Mouse (Mus musculus) embryonic facial prominence, embryonic 11.5 days (tissue): ENCODE results near the gene Lrp2. TPM values are rescaled to one million over a fixed set of nuclear protein-coding genes. Genes with fewer than 3 reads are reported as not detected.

ENCODE experiments used
- ATAC-seq: fragments of 200-750 bp; cut with Nextera tagmentation; replicated peaks from 2 replicates; pipeline ENCODE4 v1.8.0; 2017; ENCODE audit warnings: low read depth; ENCODE audit not compliant: insufficient number of reproducible peaks, low FRiP score, low TSS enrichment
- DNase-seq: peaks from one replicate; pipeline ENCODE4 v3.0.0-alpha.2; 2015; ENCODE audit warnings: low spot score
- H3K27ac ChIP-seq: fragments of 300-500 bp; sonication (generic); replicated peaks from 2 replicates; pipeline ENCODE4 v1.5.1; 2014; ENCODE audit warnings: mild to moderate bottlenecking, low read depth, low read length, control low read depth
- H3K27me3 ChIP-seq: fragments of 300-500 bp; sonication (generic); 2 replicates; pipeline ENCODE4 v1.6.1; 2014; ENCODE audit warnings: mild to moderate bottlenecking, low read length, moderate library complexity, mixed read lengths; ENCODE audit not compliant: control insufficient read depth, insufficient read depth
- H3K36me3 ChIP-seq: fragments of 300-500 bp; sonication (generic); replicated peaks from 2 replicates; pipeline ENCODE4 v1.6.1; 2014; ENCODE audit warnings: low read depth, mild to moderate bottlenecking, low read length, moderate library complexity, mixed read lengths; ENCODE audit not compliant: control insufficient read depth, insufficient read depth
- H3K4me1 ChIP-seq: fragments of 300-500 bp; sonication (generic); 2 replicates; pipeline ENCODE4 v1.6.1; 2014; ENCODE audit warnings: low read length, mixed read lengths; ENCODE audit not compliant: control insufficient read depth, insufficient read depth
- H3K4me2 ChIP-seq: fragments of 300-500 bp; sonication (generic); 2 replicates; pipeline ENCODE4 v1.6.1; 2014; ENCODE audit warnings: low read depth, mild to moderate bottlenecking, control low read depth, low read length, moderate library complexity
- H3K4me3 ChIP-seq: fragments of 300-500 bp; sonication (generic); 2 replicates; pipeline ENCODE4 v1.5.1; 2014; ENCODE audit warnings: low read depth, low read length, control low read depth
- H3K9ac ChIP-seq: fragments of 300-500 bp; sonication (generic); replicated peaks from 2 replicates; pipeline ENCODE4 v1.6.1; 2014; ENCODE audit warnings: mild to moderate bottlenecking, control low read depth, low read length
- H3K9me3 ChIP-seq: fragments of 300-500 bp; sonication (generic); replicated peaks from 2 replicates; pipeline ENCODE4 v1.6.1; 2016; ENCODE audit warnings: mild to moderate bottlenecking, low read length, inconsistent platforms, mixed read lengths; ENCODE audit not compliant: control insufficient read depth
- WGBS: fragments of 180-500 bp; shearing (Covaris S2); extraction: QIAGEN DNeasy Blood & Tissue Kit; methylation state at CpG from one replicate; pipeline ENCODE4 v1.1.7; 2014; 5-methylcytosine and 5-hydroxymethylcytosine counted together
- polyA plus RNA-seq: library from polyadenylated mRNA; unstranded; fragments of >200 nt; fragmentation: Nextera tagmentation; extraction: Ambion mirVana; gene quantifications from 2 replicates; pipeline ENCODE4 v1.2.1, GENCODE M21; 2014

The Lrp2 gene
- polyA plus RNA-seq, 1 experiment from 2014 or later: 1.7 TPM

DNA sequence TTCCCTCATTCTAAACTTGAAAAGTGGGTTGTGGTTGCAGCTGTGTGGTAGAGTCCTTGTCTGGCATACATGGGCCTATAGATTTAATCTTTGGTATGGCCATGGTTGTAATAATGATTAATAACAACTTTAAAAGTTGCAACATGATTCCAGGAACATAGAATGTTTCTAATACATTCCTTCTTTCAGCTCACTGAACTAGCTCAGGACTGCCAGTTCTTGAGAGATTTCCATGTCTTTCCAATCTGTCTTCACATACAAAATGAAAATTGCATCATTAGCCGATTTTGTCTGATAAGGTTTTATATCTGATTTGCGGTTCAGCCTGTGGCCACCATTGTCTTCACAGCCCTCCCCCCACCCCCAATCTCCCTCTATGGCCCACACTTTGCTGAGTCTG is 5.8 kb downstream of the Lrp2 start:
- H3K27ac ChIP-seq: no peak overlapping the region
- no peaks in the 10 kb centered on the region for H3K9me3 ChIP-seq
- no peak overlapping the region for H3K9ac ChIP-seq
- no peaks in the 10 kb centered on the region for H3K4me1 ChIP-seq
- no peak overlapping the region for H3K4me2 ChIP-seq
- no peak overlapping the region for H3K4me3 ChIP-seq
- whole genome bisulfite sequencing: 93% methylated on average over 2 of the region's 2 CpGs
- no peak for ATAC-seq
- H3K36me3 ChIP-seq: no peaks in the 10 kb centered on the region
- DNase-seq: no peak
- H3K27me3 ChIP-seq: peaks cover 8% of the 10 kb centered on the region

DNA sequence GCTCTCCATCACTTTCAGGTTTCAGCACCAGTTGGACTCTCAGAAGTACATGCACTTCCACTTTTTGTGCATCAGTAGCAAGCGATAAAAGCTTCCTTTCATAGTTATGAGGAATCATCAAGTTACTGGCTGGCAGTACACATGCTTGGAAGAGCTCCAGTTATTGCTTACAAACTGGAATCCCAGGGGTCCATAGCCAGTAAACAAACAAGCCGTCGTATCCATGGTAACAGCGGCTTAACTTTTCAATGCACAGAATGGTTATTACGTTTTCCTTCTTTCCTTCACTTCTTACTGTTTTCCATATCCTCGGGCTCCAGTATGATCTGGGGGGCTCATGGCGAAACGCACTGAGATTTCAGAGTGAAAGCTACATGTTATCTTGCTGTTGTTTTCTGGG is 7.7 kb downstream of the Lrp2 start:
- WGBS: 86% methylated on average over 8 of the region's 8 CpGs

DNA sequence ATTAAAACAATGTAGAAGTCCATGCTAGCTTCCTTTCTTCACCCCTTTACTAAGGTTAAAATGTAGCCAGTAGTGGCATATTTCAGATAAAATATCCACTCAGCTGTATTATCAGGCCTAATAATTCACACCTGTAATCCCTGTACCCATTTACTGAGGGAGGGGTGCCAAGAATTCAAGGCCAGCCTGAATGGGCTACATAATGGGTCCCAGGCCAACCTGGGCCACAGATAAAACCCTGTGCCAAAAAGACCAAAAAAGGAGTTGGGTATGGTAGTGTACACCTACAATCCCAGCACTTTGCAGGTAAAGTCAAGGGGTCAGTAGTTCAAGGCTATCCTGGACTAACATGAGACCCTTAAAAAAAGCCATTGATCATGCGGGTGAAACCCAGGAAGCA is 9.3 kb downstream of the Lrp2 start:
- ATAC-seq: no peak
- no peaks in the 10 kb centered on the region for H3K9me3 ChIP-seq
- H3K27me3 ChIP-seq: no peaks in the 10 kb centered on the region
- no peaks in the 10 kb centered on the region for H3K4me1 ChIP-seq
- 100% methylated on average over 1 of the region's 1 CpGs for WGBS
- no peak overlapping the region for H3K4me2 ChIP-seq
- no peak for DNase-seq
- no peak overlapping the region for H3K27ac ChIP-seq
- H3K9ac ChIP-seq: no peak overlapping the region
- H3K4me3 ChIP-seq: no peak overlapping the region
- no peaks in the 10 kb centered on the region for H3K36me3 ChIP-seq

More for the DNA sequence above, 7.7 kb downstream of the Lrp2 start:
- no peak for ATAC-seq
- Histone ChIP-seq H3K9ac (no peak overlapping the region), H3K9me3 (no peaks in the 10 kb centered on the region), H3K4me2 (no peak overlapping the region), H3K27ac (no peak overlapping the region), H3K27me3 (no peaks in the 10 kb centered on the region), H3K4me1 (no peaks in the 10 kb centered on the region), H3K36me3 (no peaks in the 10 kb centered on the region), H3K4me3 (no peak overlapping the region)
- no peak for DNase-seq

DNA sequence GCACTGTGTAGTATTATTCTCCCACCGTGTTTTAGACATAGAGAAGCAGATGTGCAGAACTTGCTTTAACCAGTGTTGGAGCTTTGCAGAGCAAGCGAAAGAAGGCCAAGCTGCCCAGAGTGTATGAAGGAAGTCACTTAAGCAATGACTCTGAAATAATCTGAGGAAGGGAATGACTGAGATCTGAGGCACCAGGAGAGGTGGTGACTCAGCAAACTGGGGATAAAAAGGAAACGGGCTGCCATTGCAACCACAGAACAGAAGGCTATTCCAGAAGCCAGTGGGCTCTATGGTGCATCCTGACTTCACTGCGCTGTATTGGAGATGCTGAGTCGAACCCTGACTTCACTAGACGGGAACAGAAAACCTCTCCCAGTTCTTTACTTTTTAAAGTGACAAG is 10.9 kb downstream of the Lrp2 start:
- ATAC-seq: no peak
- no peaks in the 10 kb centered on the region for H3K9me3 ChIP-seq
- H3K27me3 ChIP-seq: no peaks in the 10 kb centered on the region
- WGBS: 75% methylated on average over 6 of the region's 6 CpGs
- H3K4me2 ChIP-seq: no peak overlapping the region
- H3K4me1 ChIP-seq: no peaks in the 10 kb centered on the region
- no peak for DNase-seq
- no peak overlapping the region for H3K9ac ChIP-seq
- no peaks in the 10 kb centered on the region for H3K36me3 ChIP-seq
- H3K4me3 ChIP-seq: no peak overlapping the region
- no peak overlapping the region for H3K27ac ChIP-seq

DNA sequence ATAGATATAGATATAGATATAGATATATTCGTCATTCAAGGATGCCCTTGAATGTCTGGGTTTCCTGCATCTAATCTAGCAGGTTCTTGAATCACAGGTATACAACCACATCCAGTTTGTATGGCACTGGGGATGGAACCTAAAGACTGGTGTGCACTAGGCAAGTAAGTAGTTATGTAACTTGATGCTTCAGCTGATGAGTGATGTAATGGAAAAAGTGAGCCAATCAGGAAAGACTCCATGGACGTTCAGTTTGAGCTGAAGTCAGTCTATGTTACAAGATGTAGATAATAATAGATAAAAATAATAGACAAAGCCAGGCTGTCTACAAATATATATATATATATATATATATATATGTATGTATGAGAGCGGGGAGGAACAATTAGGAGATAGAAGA is 11.6 kb downstream of the Lrp2 start:
- Histone ChIP-seq H3K36me3 (no peaks in the 10 kb centered on the region), H3K4me2 (no peak overlapping the region), H3K27ac (no peak overlapping the region), H3K4me1 (no peaks in the 10 kb centered on the region), H3K9me3 (no peaks in the 10 kb centered on the region), H3K4me3 (no peak overlapping the region), H3K27me3 (no peaks in the 10 kb centered on the region), H3K9ac (no peak overlapping the region)
- 68% methylated on average over 3 of the region's 3 CpGs for WGBS
- ATAC-seq (no peak), DNase-seq (no peak)

DNA sequence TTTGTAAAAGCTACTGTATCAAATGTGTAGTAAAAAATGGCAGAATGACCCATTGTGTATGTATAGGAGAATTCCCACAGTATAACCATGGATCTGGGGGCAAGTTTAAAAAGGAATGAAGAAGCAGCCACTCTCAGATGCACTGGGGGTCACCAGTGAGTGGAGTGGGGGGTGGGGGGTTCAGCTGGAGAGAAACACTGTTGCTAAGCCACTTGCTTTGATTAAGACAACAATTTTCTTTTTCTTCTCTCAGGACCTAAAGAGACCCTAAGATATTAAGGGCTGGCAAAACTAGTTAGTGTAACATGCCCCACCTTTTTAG is 12.2 kb downstream of the Lrp2 start:
- no peaks in the 10 kb centered on the region for H3K36me3 ChIP-seq
- H3K4me1 ChIP-seq: no peaks in the 10 kb centered on the region
- H3K9me3 ChIP-seq: no peaks in the 10 kb centered on the region
- H3K27me3 ChIP-seq: no peaks in the 10 kb centered on the region
- no peak for DNase-seq
- no peak for ATAC-seq
- no peak overlapping the region for H3K4me3 ChIP-seq
- H3K27ac ChIP-seq: no peak overlapping the region
- H3K4me2 ChIP-seq: no peak overlapping the region
- H3K9ac ChIP-seq: no peak overlapping the region

DNA sequence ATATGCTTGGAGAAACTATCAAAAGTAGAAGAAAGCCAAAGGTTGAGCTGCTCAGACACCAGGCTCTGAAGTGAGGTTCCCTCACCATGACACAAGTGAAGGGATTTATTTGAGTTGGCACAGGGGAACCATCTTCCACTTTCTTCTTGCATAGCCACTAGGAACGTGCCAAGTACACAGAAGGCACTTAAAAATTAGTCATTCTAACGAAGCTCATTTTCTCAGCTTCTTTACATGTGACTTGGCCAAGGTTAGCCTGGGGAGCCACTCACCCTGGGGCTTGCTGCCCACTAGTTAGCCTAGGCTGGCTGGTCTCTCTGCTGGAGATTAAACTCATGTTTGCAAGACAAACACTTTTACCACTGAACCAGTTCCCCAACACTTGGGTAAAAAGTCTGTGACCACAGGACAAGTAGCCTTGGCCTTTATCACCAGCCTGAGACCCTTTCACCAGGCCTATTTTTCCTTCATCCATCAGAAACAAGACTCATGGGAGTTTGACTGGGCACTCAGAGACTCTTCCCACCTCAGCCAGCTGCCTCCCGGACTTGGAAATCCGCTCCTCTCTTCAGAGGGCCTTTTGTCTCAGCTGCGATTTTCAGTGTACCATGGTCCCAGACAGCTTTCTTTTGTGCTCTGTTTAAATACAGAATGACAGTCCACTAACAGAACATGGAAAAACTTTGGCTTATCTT is 12.7 kb downstream of the Lrp2 start:
- WGBS: 67% methylated on average over 5 of the region's 5 CpGs
- H3K27ac ChIP-seq: no peak overlapping the region
- no peak for ATAC-seq

DNA sequence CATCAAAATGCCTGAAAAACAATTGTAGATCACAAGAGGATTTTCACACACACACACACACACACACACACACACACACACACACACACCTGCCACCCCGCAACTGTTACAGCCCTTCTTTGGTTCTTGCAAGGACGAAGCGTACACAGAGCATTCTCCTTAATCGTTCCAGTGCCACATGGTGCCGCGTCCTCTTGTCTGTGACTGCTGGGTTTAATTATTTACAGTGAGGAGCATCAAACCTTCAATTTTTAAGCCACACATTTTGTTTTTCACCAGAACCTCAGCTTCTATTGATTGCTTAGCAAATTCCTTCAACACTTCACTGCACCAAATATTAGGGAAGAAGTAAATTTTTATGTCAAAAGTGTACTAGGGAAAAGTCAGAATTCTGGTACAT is 15.3 kb downstream of the Lrp2 start:
- Histone ChIP-seq H3K27ac (no peak overlapping the region), H3K36me3 (no peaks in the 10 kb centered on the region), H3K27me3 (no peaks in the 10 kb centered on the region), H3K9me3 (no peaks in the 10 kb centered on the region), H3K4me2 (no peak overlapping the region), H3K4me3 (no peak overlapping the region), H3K9ac (no peak overlapping the region), H3K4me1 (no peaks in the 10 kb centered on the region)
- no peak for ATAC-seq
- 72% methylated on average over 6 of the region's 6 CpGs for WGBS
- DNase-seq: no peak

More for the DNA sequence above, 12.7 kb downstream of the Lrp2 start:
- no peak for DNase-seq
- H3K4me3 ChIP-seq: no peak overlapping the region
- no peaks in the 10 kb centered on the region for H3K9me3 ChIP-seq
- no peaks in the 10 kb centered on the region for H3K36me3 ChIP-seq
- H3K4me1 ChIP-seq: no peaks in the 10 kb centered on the region
- no peaks in the 10 kb centered on the region for H3K27me3 ChIP-seq
- no peak overlapping the region for H3K4me2 ChIP-seq
- H3K9ac ChIP-seq: no peak overlapping the region
